Mouse (Mus musculus) testis, adult 2 months (tissue): ENCODE data around the gene Hils1.

Source experiments
- CTCF ChIP-seq: fragments of 200-500 bp; IDR thresholded peaks from 2 replicates; pipeline ENCODE4 v1.5.1; 2012; ENCODE audit warnings: low read depth, mild to moderate bottlenecking, inconsistent platforms, low read length, moderate library complexity; ENCODE audit not compliant: control insufficient read depth, insufficient read depth, insufficient replicate concordance
- POLR2A ChIP-seq: fragments of 200-500 bp; IDR thresholded peaks from 2 replicates; pipeline ENCODE4 v1.6.1; 2012; ENCODE audit warnings: low read depth, mild to moderate bottlenecking, inconsistent platforms, low read length, moderate library complexity; ENCODE audit not compliant: control insufficient read depth

GRCm38 (mm10) chr11:94974951-94975350 lies 7.6 kb downstream of the Hils1 start:
- no peak for TF ChIP-seq POLR2A
- TF ChIP-seq CTCF: no peak
